Mouse (Mus musculus) megakaryocyte, embryonic 14.5 days (primary cell): ENCODE results near the gene Sowahb.

Source experiments
- FLI1 ChIP-seq: IDR thresholded peaks from 2 replicates; pipeline ENCODE4 v1.6.1; 2012; ENCODE audit warnings: low read length, inconsistent platforms, mixed read lengths
- GATA1 ChIP-seq: IDR thresholded peaks from 3 replicates; pipeline ENCODE4 v1.6.1; 2012; ENCODE audit warnings: mixed read lengths, low read length, inconsistent platforms, borderline replicate concordance

DNA sequence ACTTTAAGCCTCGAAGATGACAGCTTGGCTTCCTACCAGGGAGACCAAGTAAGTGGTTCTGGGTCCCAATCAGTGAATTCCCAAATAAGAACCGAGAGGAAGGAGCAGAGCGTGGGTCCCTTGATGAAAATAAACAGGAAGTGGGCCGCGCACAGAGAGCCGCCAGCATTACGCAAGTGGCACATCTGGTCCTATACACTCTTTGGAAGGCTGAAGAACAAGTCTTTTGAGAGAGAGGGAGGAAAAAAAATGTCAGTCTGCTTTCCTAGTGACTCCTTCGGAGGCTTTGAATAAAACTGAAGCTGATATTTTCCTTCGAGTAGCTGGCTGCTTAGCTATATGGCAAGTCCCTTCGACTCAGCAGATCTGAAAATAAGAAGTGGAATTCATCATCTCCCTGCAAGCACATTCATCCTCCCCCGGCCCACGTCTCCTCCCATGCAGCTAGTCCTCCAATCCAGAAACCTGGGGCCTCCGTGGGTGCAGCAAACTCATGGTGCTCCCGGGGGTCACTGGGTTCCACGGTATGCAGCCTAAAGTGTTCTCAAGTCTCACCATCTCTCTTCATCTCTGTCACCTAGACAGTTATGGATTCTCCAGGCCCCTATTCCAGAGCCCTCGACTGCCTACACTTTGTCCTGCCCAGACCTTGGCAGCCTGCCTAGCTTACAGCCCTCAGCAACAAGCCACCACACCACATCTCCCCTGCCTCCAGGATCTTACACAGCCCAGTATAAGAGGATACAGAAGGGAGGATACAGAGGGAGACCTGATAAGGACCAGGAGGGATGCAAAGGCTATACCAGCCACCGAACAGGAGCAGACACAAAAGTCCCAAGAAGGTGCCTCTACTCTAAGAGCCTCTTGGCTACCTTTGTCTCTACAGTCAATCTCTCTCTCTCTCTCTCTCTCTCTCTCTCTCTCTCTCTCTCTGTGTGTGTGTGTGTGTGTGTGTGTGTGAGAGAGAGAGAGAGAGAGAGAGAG is 43.8 kb downstream of the Sowahb start:
- TF ChIP-seq GATA1 (no peak), FLI1 (no peak)
